Mouse (Mus musculus) CH12.LX (cell line): Measurements from ENCODE around the gene Arhgef19. TPM values are rescaled to one million over a fixed set of nuclear protein-coding genes. Genes with fewer than 3 reads are reported as not detected.

Experiments
- DNase-seq: peaks from one replicate; pipeline ENCODE4 v3.0.0-alpha.2; 2013; ENCODE audit errors: extremely low read depth
- H3K27ac ChIP-seq: 2 replicates; pipeline ENCODE4 v1.5.1; 2012; ENCODE audit warnings: low read depth, mild to moderate bottlenecking, control low read depth, moderate library complexity; ENCODE audit not compliant: insufficient read depth
- H3K27me3 ChIP-seq: replicated peaks from 2 replicates; pipeline ENCODE3; 2012; ENCODE audit warnings: inconsistent platforms
- H3K36me3 ChIP-seq, 2 experiments: replicated peaks in 1 of 2; 2 replicates each; pipeline versions ENCODE3 to v1.6.1; 2012; ENCODE audit warnings: inconsistent platforms in 1 of 2, low read length in 1 of 2, mild to moderate bottlenecking in 1 of 2, mixed read lengths in 1 of 2, moderate library complexity in 1 of 2; ENCODE audit not compliant: control insufficient read depth in 1 of 2, insufficient read depth in 1 of 2
- H3K4me1 ChIP-seq, 2 experiments: 2 replicates each; pipeline ENCODE4 v1.6.1; 2012; ENCODE audit warnings: inconsistent platforms in 1 of 2, moderate library complexity in 1 of 2; ENCODE audit not compliant: insufficient read depth in 2 of 2, control insufficient read depth in 1 of 2
- H3K4me2 ChIP-seq: 2 replicates; pipeline ENCODE4 v1.6.1; 2012; ENCODE audit warnings: low read depth, mild to moderate bottlenecking, control low read depth; ENCODE audit not compliant: poor library complexity, insufficient read depth, severe bottlenecking
- H3K4me3 ChIP-seq, 3 experiments: fragments of 150-350 bp in 1 of 3; sonication (generic) in 1 of 3; replicated peaks in 1 of 3; 2 replicates each; pipeline versions ENCODE3 to v1.5.1; 2011 to 2012; ENCODE audit warnings: low read depth in 2 of 3, low read length in 2 of 3, mild to moderate bottlenecking in 2 of 3, moderate library complexity in 2 of 3, control low read depth in 1 of 3, improper control_type of control experiment in 1 of 3, inconsistent platforms in 1 of 3, mixed read lengths in 1 of 3; ENCODE audit not compliant: poor library complexity in 1 of 3
- H3K79me2 ChIP-seq: replicated peaks from 2 replicates; pipeline ENCODE4 v1.6.1; 2012; ENCODE audit warnings: mild to moderate bottlenecking, moderate library complexity; ENCODE audit not compliant: control insufficient read depth, poor library complexity, insufficient read depth, severe bottlenecking; ENCODE audit errors: extremely low read depth
- H3K9ac ChIP-seq: 2 replicates; pipeline ENCODE4 v1.6.1; 2012; ENCODE audit warnings: low read depth, mild to moderate bottlenecking, control low read depth, moderate library complexity; ENCODE audit not compliant: insufficient read depth
- H3K9me3 ChIP-seq: replicated peaks from 2 replicates; pipeline ENCODE3; 2012; ENCODE audit warnings: low read length, inconsistent platforms, mixed read lengths
- BHLHE40 ChIP-seq: IDR thresholded peaks from 2 replicates; pipeline ENCODE4 v1.6.1; 2011; ENCODE audit warnings: mild to moderate bottlenecking, low read depth, low read length, improper control_type of control experiment
- CTCF ChIP-seq, 2 experiments: IDR thresholded peaks in 1 of 2; conservative IDR thresholded peaks in 1 of 2; 2 replicates each; pipeline ENCODE4 v1.5.1; 2011 to 2012; ENCODE audit warnings: low read depth in 2 of 2, low read length in 2 of 2, improper control_type of control experiment in 1 of 2, inconsistent platforms in 1 of 2, mild to moderate bottlenecking in 1 of 2, moderate library complexity in 1 of 2
- EP300 ChIP-seq: IDR thresholded peaks from 2 replicates; pipeline ENCODE4 v1.6.1; 2011; ENCODE audit warnings: low read length, improper control_type of control experiment
- ETS1 ChIP-seq: conservative IDR thresholded peaks from 2 replicates; pipeline ENCODE4 v1.6.1; 2012; ENCODE audit warnings: low read depth, mild to moderate bottlenecking, inconsistent platforms, low read length, improper control_type of control experiment, moderate library complexity
- IRF4 ChIP-seq: IDR thresholded peaks from 2 replicates; pipeline ENCODE4 v1.6.1; 2014; ENCODE audit warnings: low read depth, mild to moderate bottlenecking, inconsistent platforms, low read length, improper control_type of control experiment
- JUN ChIP-seq: IDR thresholded peaks from 2 replicates; pipeline ENCODE4 v1.6.1; 2011; ENCODE audit warnings: low read depth, mild to moderate bottlenecking, low read length, improper control_type of control experiment, moderate library complexity; ENCODE audit not compliant: insufficient read depth
- JUND ChIP-seq: conservative IDR thresholded peaks from 2 replicates; pipeline ENCODE4 v1.6.1; 2011; ENCODE audit warnings: low read depth, low read length, improper control_type of control experiment
- MEF2A ChIP-seq: IDR thresholded peaks from 2 replicates; pipeline ENCODE4 v1.6.1; 2014; ENCODE audit warnings: low read depth, mild to moderate bottlenecking, inconsistent platforms, low read length, improper control_type of control experiment, borderline replicate concordance
- RAD21 ChIP-seq: IDR thresholded peaks from 2 replicates; pipeline ENCODE4 v1.6.1; 2011; ENCODE audit warnings: low read depth, mild to moderate bottlenecking, low read length, improper control_type of control experiment, moderate library complexity
- USF1 ChIP-seq: IDR thresholded peaks from 2 replicates; pipeline ENCODE4 v1.6.1; 2014; ENCODE audit warnings: low read depth, mild to moderate bottlenecking, inconsistent platforms, low read length, improper control_type of control experiment
- ZMIZ1 ChIP-seq: IDR thresholded peaks from 2 replicates; pipeline ENCODE4 v1.6.1; 2012; ENCODE audit warnings: low read depth, mild to moderate bottlenecking, inconsistent platforms, low read length, improper control_type of control experiment
- ZNF384 ChIP-seq: IDR thresholded peaks from 2 replicates; pipeline ENCODE4 v1.6.1; 2012; ENCODE audit warnings: low read depth, low read length, improper control_type of control experiment, inconsistent platforms
- dilution Hi-C: fragments of 300-500 bp; cut with MboI; formaldehyde crosslinking; loops from 2 replicates; pipeline ENCODE4 v1.14.3; 2020; ENCODE audit warnings: low sequenced_read_pairs; ENCODE audit not compliant: extremely low pct_unique_long_range_greater_than_20kb, extremely low pct_ligation_motif_present
- in situ Hi-C: fragments of 300-500 bp; cut with MboI; formaldehyde crosslinking; loops from 3 replicates; pipeline ENCODE4 v1.14.3; 2019; ENCODE audit warnings: low sequenced_read_pairs, low pct_ligation_motif_present, low pct_unique_long_range_greater_than_20kb, mixed read lengths
- polyA plus RNA-seq: library from polyadenylated mRNA; unstranded; fragments of >175 nt; gene quantifications from 2 replicates; pipeline ENCODE4 v1.2.1, GENCODE M21; 2012; ENCODE audit warnings: low read depth; ENCODE audit not compliant: insufficient read length
- total RNA-seq, 2 experiments: library from RNA; depleted of rRNA; stranded (reverse); fragments of 300-350 nt in 1 of 2; fragments of >200 nt in 1 of 2; gene quantifications; 2 replicates each; pipeline ENCODE4 v1.2.3; 2012 to 2014

The Arhgef19 gene
- total and polyA plus RNA-seq, 3 experiments = 0.19 to 0.21 TPM; not detected in 1

GRCm38 (mm10) chr4:141246089-141246997 lies 7.0 kb downstream of the Arhgef19 start:
- Histone ChIP-seq H3K9ac (no peak overlapping the region), H3K4me2 (peak overlapping the region; percentile 30; the same call in 1 of the 2 replicates), H3K27me3 (peaks cover 94% of the 10 kb centered on the region), H3K4me1 (peaks cover 13 to 17% of the 10 kb centered on the region in 2 experiments), H3K4me3 (no peak overlapping the region), H3K79me2 (no peaks in the 10 kb centered on the region), H3K27ac (no peak overlapping the region), H3K36me3 (no peaks in the 10 kb centered on the region), H3K9me3 (peaks cover 10% of the 10 kb centered on the region)
- no peak for TF ChIP-seq USF1
- peak; percentile 71 for TF ChIP-seq JUN
- peak; percentile 55 for TF ChIP-seq ETS1
- TF ChIP-seq JUND = peak; percentile 37
- TF ChIP-seq IRF4 = peak; percentile 10; the same call in 1 of the 2 replicates
- TF ChIP-seq MEF2A = 0 out of 2 replicates have a peak, but pooled peaks have one; percentile 28
- TF ChIP-seq EP300 = peak; percentile 46; the same call in 1 of the 2 replicates
- TF ChIP-seq BHLHE40 = peak; percentile 66
- TF ChIP-seq RAD21 = no peak
- TF ChIP-seq CTCF (conservative IDR thresholded peaks at IDR 0.05 in 1 of 2, IDR thresholded peaks at IDR 0.05 in 1 of 2; ENCODE audit: low read depth in 2 of 2, low read length in 2 of 2) = 0 out of 4 replicates have a peak, but pooled peaks of 1 of the 2 experiments have one; percentile 3
- TF ChIP-seq ZMIZ1 = no peak
- dilution Hi-C loops = no loop called here
- DNase-seq = peak; percentile 72
- in situ Hi-C loops = no loop called here

- no peak overlapping the region for H3K4me3 ChIP-seq
- dilution Hi-C loops = no loop called here
- in situ Hi-C loops = no loop called here
- no peaks in the 10 kb centered on the region for H3K36me3 ChIP-seq
- peaks cover 92% of the 10 kb centered on the region for H3K27me3 ChIP-seq
- no peaks in the 10 kb centered on the region for H3K79me2 ChIP-seq
- no peak for TF ChIP-seq MEF2A
- TF ChIP-seq ZNF384 = no peak
- no peak overlapping the region for H3K9ac ChIP-seq
- H3K27ac ChIP-seq = no peak overlapping the region
- H3K9me3 ChIP-seq = peaks cover 10% of the 10 kb centered on the region
- H3K4me1 ChIP-seq = peaks cover 13 to 17% of the 10 kb centered on the region in 2 experiments
- no peak for DNase-seq
- H3K4me2 ChIP-seq = 0 out of 2 replicates have a peak overlapping the region, but pooled peaks have one; percentile 30
These were observed 7.7 kb downstream of the Arhgef19 start for GRCm38 (mm10) chr4:141246998-141247350.
